Mouse (Mus musculus) liver, embryonic 13.5 days (tissue): ENCODE data around the gene Cyp2j12. TPM values are rescaled to one million over a fixed set of nuclear protein-coding genes. Genes with fewer than 3 reads are reported as not detected.
"Not testable (repeated sequence)": the region's sequence is repeated elsewhere in the genome, so short reads cannot be mapped to it uniquely, and the experiment has no call there.

ENCODE experiments used
- ATAC-seq: fragments of 200-750 bp; cut with Nextera tagmentation; 2 replicates; pipeline ENCODE4 v1.8.0; 2017; ENCODE audit warnings: low read depth, mild to moderate bottlenecking, moderate number of reproducible peaks, moderate library complexity
- DNase-seq: peaks from one replicate; pipeline ENCODE4 v3.0.0; 2022
- H3K27ac ChIP-seq: fragments of 300-500 bp; sonication (generic); 2 replicates; pipeline ENCODE4 v1.5.1; 2015; ENCODE audit warnings: moderate library complexity, mild to moderate bottlenecking, inconsistent platforms
- H3K27me3 ChIP-seq: fragments of 300-500 bp; sonication (generic); 2 replicates; pipeline ENCODE4 v1.6.1; 2015; ENCODE audit warnings: mild to moderate bottlenecking, inconsistent platforms
- H3K36me3 ChIP-seq: fragments of 300-500 bp; sonication (generic); 2 replicates; pipeline ENCODE4 v1.6.1; 2015; ENCODE audit warnings: mild to moderate bottlenecking, inconsistent platforms
- H3K4me1 ChIP-seq: fragments of 300-500 bp; sonication (generic); replicated peaks from 2 replicates; pipeline ENCODE4 v1.6.1; 2015; ENCODE audit warnings: inconsistent platforms
- H3K4me2 ChIP-seq: fragments of 300-500 bp; sonication (generic); 2 replicates; pipeline ENCODE4 v1.6.1; 2015; ENCODE audit warnings: inconsistent platforms, mild to moderate bottlenecking, moderate library complexity
- H3K4me3 ChIP-seq: fragments of 300-500 bp; sonication (generic); replicated peaks from 2 replicates; pipeline ENCODE4 v1.5.1; 2015; ENCODE audit warnings: mild to moderate bottlenecking, inconsistent platforms
- H3K9ac ChIP-seq: fragments of 300-500 bp; sonication (generic); 2 replicates; pipeline ENCODE4 v1.6.1; 2015; ENCODE audit warnings: mild to moderate bottlenecking, inconsistent platforms
- H3K9me3 ChIP-seq: fragments of 300-500 bp; sonication (generic); replicated peaks from 2 replicates; pipeline ENCODE4 v1.6.1; 2016; ENCODE audit warnings: inconsistent platforms
- WGBS: fragments of 180-500 bp; shearing (Covaris S2); methylation state at CpG from one replicate; pipeline ENCODE4 v1.1.7; 2015; ENCODE audit not compliant: insufficient replicate concordance; 5-methylcytosine and 5-hydroxymethylcytosine counted together
- polyA plus RNA-seq: library from polyadenylated mRNA; unstranded; fragments of >200 nt; fragmentation: Nextera tagmentation; extraction: Ambion mirVana; gene quantifications from 2 replicates; pipeline ENCODE4 v1.2.1, GENCODE M21; 2015

Gene Cyp2j12
- not detected in 2 replicates for polyA plus RNA-seq

- Histone ChIP-seq H3K9ac (no peak within 1 kb of the TSS), H3K36me3 (no peaks in the 10 kb centered on the region), H3K9me3 (no peaks in the 10 kb centered on the region), H3K4me2 (no peak within 1 kb of the TSS), H3K4me1 (no peaks in the 10 kb centered on the region), H3K27me3 (no peaks in the 10 kb centered on the region), H3K27ac (no peak within 1 kb of the TSS), H3K4me3 (no peak within 1 kb of the TSS)
- 52% methylated on average over 7 of the region's 7 CpGs for WGBS
- DNase-seq (no peak), ATAC-seq (no peak)
Observed at GRCm38 (mm10) chr4:96140732-96141467, at the start of gene Cyp2j12. Gene Cyp2j12, minus strand, starts transcription at chr4:96141152.

GRCm38 (mm10) chr4:96189321-96189720, 48.4 kb upstream of the Cyp2j12 start:
- not testable (repeated sequence) for H3K27me3 ChIP-seq, H3K4me2 ChIP-seq, H3K36me3 ChIP-seq, DNase-seq, H3K9ac ChIP-seq, H3K9me3 ChIP-seq, H3K27ac ChIP-seq, H3K4me1 ChIP-seq, H3K4me3 ChIP-seq, ATAC-seq
- 63% methylated on average over 5 of the region's 5 CpGs for WGBS

GRCm38 (mm10) chr4:96188671-96189070, 47.7 kb upstream of the Cyp2j12 start:
- DNase-seq, H3K9ac ChIP-seq, H3K27ac ChIP-seq, H3K36me3 ChIP-seq, H3K9me3 ChIP-seq, H3K27me3 ChIP-seq, H3K4me3 ChIP-seq, H3K4me2 ChIP-seq, H3K4me1 ChIP-seq, ATAC-seq: not testable (repeated sequence)
- WGBS = 59% methylated on average over 2 of the region's 2 CpGs

- 52% methylated on average over 2 of the region's 2 CpGs for WGBS
- DNase-seq, H3K36me3 ChIP-seq, H3K4me1 ChIP-seq, H3K27me3 ChIP-seq, H3K27ac ChIP-seq, ATAC-seq, H3K9ac ChIP-seq, H3K4me3 ChIP-seq, H3K4me2 ChIP-seq, H3K9me3 ChIP-seq: not testable (repeated sequence)
Observed at GRCm38 (mm10) chr4:96188146-96188545, 47.2 kb upstream of the Cyp2j12 start.

GRCm38 (mm10) chr4:96184716-96185115, 43.8 kb upstream of the Cyp2j12 start:
- not testable (repeated sequence) for H3K9me3 ChIP-seq, DNase-seq, H3K4me1 ChIP-seq, H3K4me3 ChIP-seq, H3K4me2 ChIP-seq, H3K36me3 ChIP-seq, H3K27me3 ChIP-seq, H3K9ac ChIP-seq, ATAC-seq, H3K27ac ChIP-seq
- WGBS = 78% methylated on average over 2 of the region's 2 CpGs

GRCm38 (mm10) chr4:96162839-96163238, 21.9 kb upstream of the Cyp2j12 start:
- Histone ChIP-seq H3K4me2 (no peak overlapping the region), H3K9ac (no peak overlapping the region), H3K27me3 (no peaks in the 10 kb centered on the region), H3K36me3 (no peaks in the 10 kb centered on the region), H3K4me1 (no peaks in the 10 kb centered on the region), H3K27ac (no peak overlapping the region), H3K4me3 (no peak overlapping the region), H3K9me3 (no peaks in the 10 kb centered on the region)
- ATAC-seq (no peak), DNase-seq (no peak)
- 76% methylated on average over 1 of the region's 1 CpGs for WGBS

GRCm38 (mm10) chr4:96161575-96161974, 20.6 kb upstream of the Cyp2j12 start:
- WGBS = 59% methylated on average over 1 of the region's 1 CpGs
- ATAC-seq = no peak
- DNase-seq = no peak
- H3K4me2 ChIP-seq = no peak overlapping the region
- H3K27me3 ChIP-seq = no peaks in the 10 kb centered on the region
- no peak overlapping the region for H3K27ac ChIP-seq
- H3K9me3 ChIP-seq = no peaks in the 10 kb centered on the region
- no peaks in the 10 kb centered on the region for H3K4me1 ChIP-seq
- H3K9ac ChIP-seq = no peak overlapping the region
- no peak overlapping the region for H3K4me3 ChIP-seq
- H3K36me3 ChIP-seq = no peaks in the 10 kb centered on the region

GRCm38 (mm10) chr4:96139226-96139625, 1.7 kb downstream of the Cyp2j12 start:
- Histone ChIP-seq H3K9me3 (no peaks in the 10 kb centered on the region), H3K4me1 (no peaks in the 10 kb centered on the region), H3K36me3 (no peaks in the 10 kb centered on the region), H3K4me2 (no peak overlapping the region), H3K27ac (no peak overlapping the region), H3K27me3 (no peaks in the 10 kb centered on the region), H3K9ac (no peak overlapping the region), H3K4me3 (no peak overlapping the region)
- ATAC-seq (no peak), DNase-seq (no peak)
- WGBS = 80% methylated on average over 1 of the region's 1 CpGs

- H3K9ac ChIP-seq = no peak overlapping the region
- H3K4me1 ChIP-seq = no peaks in the 10 kb centered on the region
- ATAC-seq (no peak), DNase-seq (no peak)
- H3K27ac ChIP-seq = no peak overlapping the region
- no peaks in the 10 kb centered on the region for H3K9me3 ChIP-seq
- H3K4me2 ChIP-seq = no peak overlapping the region
- WGBS = 54% methylated on average over 3 of the region's 3 CpGs
- no peak overlapping the region for H3K4me3 ChIP-seq
- H3K27me3 ChIP-seq = no peaks in the 10 kb centered on the region
- no peaks in the 10 kb centered on the region for H3K36me3 ChIP-seq
Observed at GRCm38 (mm10) chr4:96134246-96134645, 6.7 kb downstream of the Cyp2j12 start.

- DNase-seq = no peak
- WGBS = 30% methylated on average over 2 of the region's 2 CpGs
- no peak overlapping the region for H3K9ac ChIP-seq
Observed at GRCm38 (mm10) chr4:96096841-96097240, 44.1 kb downstream of the Cyp2j12 start.

GRCm38 (mm10) chr4:96091869-96092268, 49.1 kb downstream of the Cyp2j12 start:
- no peak overlapping the region for H3K27ac ChIP-seq
- no peak overlapping the region for H3K4me2 ChIP-seq
- H3K4me1 ChIP-seq = no peaks in the 10 kb centered on the region
- DNase-seq (no peak), ATAC-seq (no peak)
- H3K9me3 ChIP-seq = no peaks in the 10 kb centered on the region
- H3K36me3 ChIP-seq = no peaks in the 10 kb centered on the region
- H3K27me3 ChIP-seq = no peaks in the 10 kb centered on the region
- H3K4me3 ChIP-seq = no peak overlapping the region
- no peak overlapping the region for H3K9ac ChIP-seq

More at GRCm38 (mm10) chr4:96096841-96097240, 44.1 kb downstream of the Cyp2j12 start:
- no peaks in the 10 kb centered on the region for H3K36me3 ChIP-seq
- no peak overlapping the region for H3K4me3 ChIP-seq
- no peak overlapping the region for H3K27ac ChIP-seq
- no peaks in the 10 kb centered on the region for H3K4me1 ChIP-seq
- no peak for ATAC-seq
- no peaks in the 10 kb centered on the region for H3K9me3 ChIP-seq
- H3K27me3 ChIP-seq = no peaks in the 10 kb centered on the region
- no peak overlapping the region for H3K4me2 ChIP-seq

GRCm38 (mm10) chr4:96089356-96090048, 51.5 kb downstream of the Cyp2j12 start:
- H3K4me3 ChIP-seq, H3K27ac ChIP-seq, H3K9me3 ChIP-seq, H3K9ac ChIP-seq, H3K4me2 ChIP-seq, H3K36me3 ChIP-seq, H3K27me3 ChIP-seq, DNase-seq, ATAC-seq, H3K4me1 ChIP-seq: not testable (repeated sequence)
- WGBS = 50% methylated on average over 6 of the region's 6 CpGs
